Mouse (Mus musculus): ENCODE data around the gene Lsamp. TPM values are rescaled to one million over a fixed set of nuclear protein-coding genes. Genes with fewer than 3 reads are reported as not detected.

The Lsamp gene
- total RNA-seq, 2 experiments from 2014 or later: 0.38 to 0.53 TPM

- Histone ChIP-seq H3K27ac (no peak overlapping the region), H3K4me3 (no peak overlapping the region)
- TF ChIP-seq CTCF (IDR thresholded peaks at IDR 0.05): no peak
- no peak for DNase-seq
- intact Hi-C loops (cut with DNase I): no loop called here
Measured at GRCm38 (mm10) chr16:40307666-40308065, 323.5 kb downstream of the Lsamp start.

GRCm38 (mm10) chr16:40316199-40316598 lies 332.0 kb downstream of the Lsamp start:
- no peak for TF ChIP-seq CTCF (IDR thresholded peaks at IDR 0.05)
- no peak for DNase-seq
- intact Hi-C loops (cut with DNase I): no loop called here
- Histone ChIP-seq H3K27ac (no peak overlapping the region), H3K4me3 (no peak overlapping the region)

- DNase-seq: no peak
- no peak overlapping the region for H3K4me3 ChIP-seq
- H3K27ac ChIP-seq: no peak overlapping the region
- intact Hi-C loops (cut with DNase I): no loop called here
- TF ChIP-seq CTCF (IDR thresholded peaks at IDR 0.05): no peak
Measured at GRCm38 (mm10) chr16:40324811-40325210, 340.6 kb downstream of the Lsamp start.

DNA sequence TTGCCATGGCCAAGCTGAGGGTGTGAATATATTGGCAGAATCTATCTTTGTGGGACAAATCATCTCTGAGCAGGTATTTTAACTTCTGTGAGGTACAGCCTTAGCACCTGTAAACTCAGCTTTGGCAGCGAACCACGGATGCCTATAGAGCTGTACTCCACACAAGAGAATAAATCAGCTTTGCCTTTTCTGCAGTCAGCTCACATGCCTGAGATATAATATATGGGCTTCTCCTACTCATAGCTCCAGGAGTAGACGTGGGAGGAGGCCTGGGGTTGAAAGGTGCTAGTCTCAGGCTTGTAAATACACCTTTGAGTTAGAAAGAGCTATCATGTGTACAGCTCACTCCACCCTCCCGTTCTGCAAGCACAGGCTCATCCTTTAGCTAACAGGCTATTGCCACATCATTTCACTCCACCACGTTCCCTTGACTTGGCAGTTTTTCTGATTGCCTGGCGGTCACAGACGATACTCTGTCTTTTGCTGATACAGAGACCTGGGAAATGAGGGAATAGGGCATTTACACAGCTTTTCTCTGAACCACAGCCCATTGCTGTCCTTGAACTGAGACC lies 344.2 kb downstream of the Lsamp start:
- no peak for DNase-seq
- TF ChIP-seq CTCF (IDR thresholded peaks at IDR 0.05): no peak
- no peak overlapping the region for H3K27ac ChIP-seq
- H3K4me3 ChIP-seq: no peak overlapping the region
- intact Hi-C loops (cut with DNase I): no loop called here

DNA sequence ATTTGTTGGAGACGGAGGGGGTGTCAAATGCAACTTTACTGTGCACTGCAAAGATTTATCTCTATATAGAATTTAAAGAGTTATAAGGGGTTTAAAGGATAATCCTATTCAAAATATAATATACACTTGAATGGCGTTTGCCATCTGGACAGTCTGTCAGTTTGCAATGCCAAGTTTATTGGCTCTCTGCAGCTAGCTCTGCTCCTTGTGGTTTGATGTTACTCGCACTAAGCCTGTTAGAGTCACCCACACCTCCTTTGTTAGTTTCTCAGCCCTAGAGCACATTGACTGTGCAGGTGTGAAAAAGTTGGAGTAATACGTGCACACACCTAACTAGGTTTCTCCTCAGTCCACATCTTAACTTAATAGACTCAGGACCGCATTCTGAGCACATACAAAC lies 385.5 kb downstream of the Lsamp start:
- DNase-seq: no peak
- Histone ChIP-seq H3K27ac (no peak overlapping the region), H3K4me3 (no peak overlapping the region)
- intact Hi-C loops (cut with DNase I): no loop called here
- no peak for TF ChIP-seq CTCF (IDR thresholded peaks at IDR 0.05)

- no peak for DNase-seq
- Histone ChIP-seq H3K27ac (no peak overlapping the region), H3K4me3 (no peak overlapping the region)
- no peak for TF ChIP-seq CTCF (IDR thresholded peaks at IDR 0.05)
- intact Hi-C loops (cut with DNase I): no loop called here
Measured at GRCm38 (mm10) chr16:40371291-40371690, 387.1 kb downstream of the Lsamp start.

DNA sequence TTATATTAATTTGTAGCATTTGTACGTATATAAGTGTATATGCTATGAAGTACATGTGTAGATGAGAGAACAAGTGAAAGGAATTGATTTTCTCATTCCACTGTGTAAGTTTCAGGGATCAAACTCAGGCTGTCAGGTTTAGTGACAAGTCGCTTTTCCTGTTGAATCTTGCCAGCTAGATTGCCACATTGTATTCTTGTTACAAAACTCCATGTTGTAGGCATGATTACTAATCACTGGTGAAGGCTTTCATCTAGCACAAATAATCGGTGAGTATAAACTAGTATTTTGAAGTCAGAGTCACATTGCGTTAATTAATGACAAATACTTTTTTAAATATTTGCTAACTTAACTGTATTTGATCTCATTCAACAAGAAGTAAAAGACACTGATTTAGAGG lies 391.2 kb downstream of the Lsamp start:
- Histone ChIP-seq H3K4me3 (no peak overlapping the region), H3K27ac (no peak overlapping the region)
- no peak for TF ChIP-seq CTCF (IDR thresholded peaks at IDR 0.05)
- intact Hi-C loops (cut with DNase I): no loop called here
- DNase-seq: no peak

- H3K27ac ChIP-seq: no peak overlapping the region
- no peak overlapping the region for H3K4me3 ChIP-seq
- intact Hi-C loops (cut with DNase I): no loop called here
- TF ChIP-seq CTCF (IDR thresholded peaks at IDR 0.05): no peak
- no peak for DNase-seq
Measured at GRCm38 (mm10) chr16:40377129-40377799, 393.1 kb downstream of the Lsamp start.

DNA sequence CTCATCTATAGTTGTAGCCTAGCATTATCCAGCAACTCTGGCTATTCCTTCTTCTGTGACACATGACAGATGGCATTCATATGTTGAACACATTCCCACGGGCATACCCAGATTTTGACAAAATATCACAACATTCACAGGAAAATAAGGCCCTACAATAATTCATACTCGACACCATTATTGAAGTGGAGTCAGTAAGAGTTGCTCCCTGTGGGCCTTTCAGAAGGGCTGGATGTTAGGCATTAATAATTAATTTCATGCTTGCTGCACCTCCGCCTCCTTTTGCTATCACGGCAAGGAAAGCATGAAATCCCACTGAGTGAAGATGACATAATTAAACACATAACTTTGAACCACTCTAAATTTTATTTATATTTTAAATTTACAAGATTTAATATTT lies 407.9 kb downstream of the Lsamp start:
- no peak overlapping the region for H3K4me3 ChIP-seq
- no peak for TF ChIP-seq CTCF (IDR thresholded peaks at IDR 0.05)
- H3K27ac ChIP-seq: no peak overlapping the region
- intact Hi-C loops (cut with DNase I): no loop called here
- DNase-seq: no peak

DNA sequence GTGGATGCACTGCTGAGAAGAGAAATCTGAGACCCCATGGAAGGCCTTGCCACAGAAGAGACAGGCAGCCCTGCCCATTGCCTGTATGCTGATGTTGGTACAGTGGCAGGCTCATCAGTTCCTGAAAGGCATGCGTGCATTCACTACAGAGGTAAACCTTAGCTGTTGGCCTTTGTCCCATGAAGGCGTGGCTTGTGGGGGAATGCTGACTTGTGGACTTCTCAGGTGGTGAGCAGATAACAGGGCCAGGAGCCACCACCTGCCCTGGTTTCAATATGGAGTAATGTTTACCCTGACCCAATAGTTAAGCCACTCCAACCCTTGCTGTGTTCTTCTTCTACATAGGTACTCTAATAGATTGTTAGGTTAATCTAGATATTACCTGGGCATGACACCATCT lies 415.4 kb downstream of the Lsamp start:
- no peak for DNase-seq
- Histone ChIP-seq H3K4me3 (no peak overlapping the region), H3K27ac (no peak overlapping the region)
- intact Hi-C loops (cut with DNase I): no loop called here
- TF ChIP-seq CTCF (IDR thresholded peaks at IDR 0.05): no peak

- TF ChIP-seq CTCF (IDR thresholded peaks at IDR 0.05): no peak
Measured at GRCm38 (mm10) chr16:40434280-40434679, 450.1 kb downstream of the Lsamp start.

GRCm38 (mm10) chr16:40436415-40436814 lies 452.3 kb downstream of the Lsamp start:
- DNase-seq: no peak
- H3K27ac ChIP-seq: no peak overlapping the region
- intact Hi-C loops (cut with DNase I): no loop called here
- H3K4me3 ChIP-seq: no peak overlapping the region
- no peak for TF ChIP-seq CTCF (IDR thresholded peaks at IDR 0.05)

More at GRCm38 (mm10) chr16:40434280-40434679, 450.1 kb downstream of the Lsamp start:
- DNase-seq: no peak
- intact Hi-C loops (cut with DNase I): no loop called here
- no peak overlapping the region for H3K27ac ChIP-seq
- no peak overlapping the region for H3K4me3 ChIP-seq

GRCm38 (mm10) chr16:40437879-40438278 lies 453.7 kb downstream of the Lsamp start:
- intact Hi-C loops (cut with DNase I): no loop called here
- TF ChIP-seq CTCF (IDR thresholded peaks at IDR 0.05): no peak
- Histone ChIP-seq H3K27ac (no peak overlapping the region), H3K4me3 (no peak overlapping the region)
- DNase-seq: no peak

DNA sequence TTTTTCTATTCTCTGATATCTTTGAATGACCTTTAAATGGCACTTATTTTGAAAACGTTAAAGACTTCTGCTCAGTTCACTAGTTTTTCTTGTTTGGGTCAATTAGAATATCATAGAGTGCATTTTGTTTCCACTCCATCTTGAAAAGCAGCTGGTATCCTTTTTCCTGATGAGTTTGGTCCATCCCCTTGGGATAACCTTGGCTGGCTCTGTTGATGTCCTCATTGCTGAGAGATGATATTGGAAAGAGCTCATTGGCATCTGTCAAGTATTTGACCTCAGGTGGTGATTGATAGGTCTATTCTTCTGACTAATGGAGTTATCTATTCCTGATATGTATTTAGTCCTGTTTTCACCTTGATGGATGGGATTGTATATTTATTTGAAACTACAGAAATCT lies 454.7 kb downstream of the Lsamp start:
- no peak for DNase-seq
- intact Hi-C loops (cut with DNase I): no loop called here
- no peak overlapping the region for H3K27ac ChIP-seq
- TF ChIP-seq CTCF (IDR thresholded peaks at IDR 0.05): no peak
- H3K4me3 ChIP-seq: no peak overlapping the region
